Mouse (Mus musculus) kidney, embryonic 15.5 days (tissue): ENCODE measurements at regions not wholly inside any gene's neighbourhood (a gene's known extent, or its start where the extent isn't known, plus 50 kb on each side); places are given as distances from the start of the nearest gene placed in this dataset.
A peak's percentile ranks its signal among the peaks of the same experiment; 100 is the strongest.

Experiments
- ATAC-seq: fragments of 200-750 bp; cut with Nextera tagmentation; replicated peaks from 2 replicates; pipeline ENCODE4 v1.8.0; 2017; ENCODE audit warnings: moderate TSS enrichment; ENCODE audit not compliant: low FRiP score
- H3K27ac ChIP-seq: fragments of 300-500 bp; sonication (generic); 2 replicates; pipeline ENCODE4 v1.5.1; 2015; ENCODE audit warnings: mild to moderate bottlenecking, inconsistent platforms
- H3K27me3 ChIP-seq: fragments of 300-500 bp; sonication (generic); 2 replicates; pipeline ENCODE4 v1.6.1; 2015; ENCODE audit warnings: inconsistent platforms
- H3K36me3 ChIP-seq: fragments of 300-500 bp; sonication (generic); 2 replicates; pipeline ENCODE4 v1.6.1; 2015; ENCODE audit warnings: inconsistent platforms
- H3K4me1 ChIP-seq: fragments of 300-500 bp; sonication (generic); 2 replicates; pipeline ENCODE4 v1.6.1; 2015; ENCODE audit warnings: inconsistent platforms
- H3K4me2 ChIP-seq: fragments of 300-500 bp; sonication (generic); 2 replicates; pipeline ENCODE4 v1.6.1; 2015; ENCODE audit warnings: moderate library complexity, mild to moderate bottlenecking, inconsistent platforms
- H3K4me3 ChIP-seq: fragments of 300-500 bp; sonication (generic); replicated peaks from 2 replicates; pipeline ENCODE4 v1.5.1; 2015; ENCODE audit warnings: mild to moderate bottlenecking, inconsistent platforms
- H3K9ac ChIP-seq: fragments of 300-500 bp; sonication (generic); 2 replicates; pipeline ENCODE4 v1.6.1; 2015; ENCODE audit warnings: mild to moderate bottlenecking, inconsistent platforms
- H3K9me3 ChIP-seq: fragments of 300-500 bp; sonication (generic); replicated peaks from 2 replicates; pipeline ENCODE4 v1.6.1; 2016; ENCODE audit warnings: inconsistent platforms
- WGBS: fragments of 180-500 bp; shearing (Covaris S2); methylation state at CpG from one replicate; pipeline ENCODE4 v1.1.7; 2015; ENCODE audit warnings: mixed read lengths; 5-methylcytosine and 5-hydroxymethylcytosine counted together

DNA sequence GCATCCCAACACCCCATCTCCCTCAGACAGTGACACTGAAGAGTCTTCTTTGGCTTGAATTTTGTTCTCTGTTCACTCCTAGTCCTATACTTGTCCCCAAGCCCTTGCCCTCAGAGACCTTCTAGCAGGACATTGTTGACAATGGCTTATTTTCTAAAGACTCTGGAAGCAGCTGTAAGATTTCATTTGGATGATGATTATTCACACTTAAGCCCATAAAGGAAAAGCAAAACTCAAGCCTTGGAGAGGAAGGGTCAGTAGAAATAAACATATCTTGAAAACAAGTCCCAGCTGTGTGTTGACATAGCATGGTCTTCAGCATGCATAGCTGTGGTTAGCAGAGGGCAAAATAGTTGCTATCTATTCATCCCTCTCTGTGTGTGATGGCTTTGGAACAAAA, 59.9 kb upstream of the Cdh11 start:
- no peaks in the 10 kb centered on the region for H3K27me3 ChIP-seq
- no peak overlapping the region for H3K9ac ChIP-seq
- peak; percentile 67 for ATAC-seq
- no peaks in the 10 kb centered on the region for H3K36me3 ChIP-seq
- H3K4me1 ChIP-seq, result 0 out of 2 replicates have a peak, but pooled peaks cover 3% of the 10 kb centered on the region
- no peak overlapping the region for H3K4me2 ChIP-seq
- H3K27ac ChIP-seq, result no peak overlapping the region
- H3K4me3 ChIP-seq, result no peak overlapping the region
- H3K9me3 ChIP-seq, result no peaks in the 10 kb centered on the region

DNA sequence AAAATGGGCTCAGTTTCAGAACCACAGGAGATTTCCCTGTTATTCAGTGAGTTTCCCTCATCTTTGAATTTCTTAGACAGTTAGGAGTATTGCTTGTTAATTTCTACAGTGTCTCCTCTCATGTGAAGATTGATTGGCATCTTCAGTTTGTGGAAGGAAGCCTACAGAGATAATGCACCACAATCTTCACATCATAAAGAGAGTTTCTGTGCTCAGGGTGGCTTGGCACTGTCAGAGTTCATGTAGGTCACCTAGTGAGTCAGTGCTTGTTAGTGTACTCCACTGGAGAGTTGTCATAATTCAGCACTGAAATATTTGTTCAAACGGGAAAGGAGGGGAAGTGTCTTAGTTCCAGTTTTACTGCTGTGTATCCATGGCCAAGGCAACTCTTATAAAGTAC, 74.6 kb upstream of the Cdh11 start:
- no peak for ATAC-seq
- no peaks in the 10 kb centered on the region for H3K4me1 ChIP-seq
- H3K36me3 ChIP-seq, result no peaks in the 10 kb centered on the region
- 64% methylated on average over 1 of the region's 1 CpGs for WGBS
- H3K4me3 ChIP-seq, result no peak overlapping the region
- no peaks in the 10 kb centered on the region for H3K9me3 ChIP-seq
- no peak overlapping the region for H3K4me2 ChIP-seq
- H3K27me3 ChIP-seq, result no peaks in the 10 kb centered on the region
- H3K9ac ChIP-seq, result no peak overlapping the region
- H3K27ac ChIP-seq, result no peak overlapping the region

DNA sequence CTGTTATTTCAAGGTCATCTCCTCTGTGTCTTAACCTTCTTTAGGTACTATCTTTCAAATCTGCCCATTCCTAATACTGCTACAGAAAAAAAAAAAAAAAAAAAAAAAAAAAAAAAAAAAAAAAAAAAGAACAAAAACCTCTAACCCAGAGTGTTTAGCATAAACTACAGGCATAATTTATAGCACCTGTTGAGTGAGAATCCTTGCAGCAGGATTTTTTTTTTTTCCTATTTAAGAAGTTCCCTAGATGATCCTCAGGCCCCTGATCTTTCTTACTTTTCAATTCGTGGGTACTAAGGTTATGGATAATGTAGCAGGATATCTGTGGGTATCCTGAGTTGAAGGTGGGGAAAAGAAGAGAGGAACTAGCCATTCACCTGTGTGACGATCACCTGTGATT, 114.1 kb upstream of the Cdh11 start:
- WGBS, result 78% methylated on average over 2 of the region's 2 CpGs
- Histone ChIP-seq H3K4me1 (no peaks in the 10 kb centered on the region), H3K36me3 (no peaks in the 10 kb centered on the region), H3K27me3 (no peaks in the 10 kb centered on the region), H3K9me3 (no peaks in the 10 kb centered on the region), H3K27ac (no peak overlapping the region), H3K9ac (no peak overlapping the region), H3K4me2 (no peak overlapping the region), H3K4me3 (no peak overlapping the region)
- ATAC-seq, result no peak

DNA sequence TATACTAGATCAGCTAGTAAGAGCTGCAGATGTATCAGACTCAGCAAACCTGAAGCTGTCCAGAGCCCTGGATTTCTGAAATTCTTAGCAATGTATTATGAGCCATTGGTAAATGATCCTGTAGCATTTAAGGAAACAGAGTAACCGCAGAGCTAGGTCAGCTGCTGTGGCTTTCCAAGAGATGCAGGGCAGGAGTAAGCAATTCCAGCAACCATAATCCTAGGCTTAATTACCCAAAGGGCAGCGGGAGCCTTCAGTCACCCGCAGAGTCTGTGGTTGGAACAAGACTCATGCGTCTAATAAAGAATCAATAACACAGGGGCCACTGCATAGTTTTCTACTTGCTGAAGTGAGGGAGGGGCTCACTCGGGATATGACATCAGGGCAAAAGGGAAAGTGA, 115.2 kb upstream of the Cdh11 start:
- no peak overlapping the region for H3K27ac ChIP-seq
- no peaks in the 10 kb centered on the region for H3K9me3 ChIP-seq
- H3K4me2 ChIP-seq, result no peak overlapping the region
- no peak overlapping the region for H3K9ac ChIP-seq
- WGBS, result 56% methylated on average over 5 of the region's 5 CpGs
- H3K4me3 ChIP-seq, result no peak overlapping the region
- no peak for ATAC-seq
- H3K4me1 ChIP-seq, result no peaks in the 10 kb centered on the region
- H3K36me3 ChIP-seq, result no peaks in the 10 kb centered on the region
- H3K27me3 ChIP-seq, result no peaks in the 10 kb centered on the region

DNA sequence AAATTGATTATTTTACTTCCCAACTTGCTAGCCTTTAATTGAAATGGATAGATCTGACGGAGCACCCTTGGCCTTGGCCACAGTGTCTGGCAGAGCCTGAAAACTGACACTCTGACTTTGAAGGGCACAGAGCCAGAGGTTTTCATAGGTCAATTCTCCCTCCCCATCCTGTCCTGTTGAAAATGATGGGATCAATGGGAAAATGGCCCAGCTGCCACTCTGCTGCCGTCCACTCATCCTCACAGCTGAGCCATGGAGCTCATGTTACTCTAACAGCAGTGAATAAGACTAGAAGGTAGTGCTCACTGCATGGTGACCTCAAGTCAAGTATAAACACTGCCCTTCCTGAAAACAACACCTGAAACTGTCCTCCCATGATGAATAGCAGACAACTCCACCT, 122.0 kb upstream of the Cdh11 start:
- Histone ChIP-seq H3K27ac (no peak overlapping the region), H3K4me2 (no peak overlapping the region), H3K36me3 (no peaks in the 10 kb centered on the region), H3K9ac (no peak overlapping the region), H3K4me1 (no peaks in the 10 kb centered on the region), H3K4me3 (no peak overlapping the region), H3K9me3 (no peaks in the 10 kb centered on the region), H3K27me3 (no peaks in the 10 kb centered on the region)
- peak; percentile 95 for ATAC-seq
- WGBS, result 22% methylated on average over 2 of the region's 2 CpGs

DNA sequence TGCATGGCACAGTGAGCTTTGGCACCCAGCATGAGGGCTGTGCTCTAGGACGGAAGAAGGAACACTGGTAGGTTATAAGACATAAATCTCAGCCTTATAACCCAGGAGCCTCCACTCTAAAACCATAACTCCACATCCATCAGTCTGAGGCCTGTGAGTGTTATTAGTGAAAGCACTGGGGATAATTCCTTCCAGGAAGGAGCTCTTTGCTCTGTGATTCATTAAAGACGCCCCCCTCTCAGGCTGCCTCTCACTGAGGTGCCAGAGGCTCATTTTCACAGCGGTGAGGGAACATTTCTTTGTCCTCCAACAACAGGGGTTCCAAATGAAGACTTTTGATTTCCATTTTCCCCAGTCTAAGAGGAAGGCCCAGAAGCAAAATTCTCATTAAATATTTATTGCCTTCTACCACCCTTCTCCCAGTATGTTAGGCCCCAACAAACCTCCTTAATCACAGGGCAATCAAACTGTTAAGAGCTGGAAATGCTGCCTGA, 145.9 kb upstream of the Cdh11 start:
- ATAC-seq, result no peak
- WGBS, result 17% methylated on average over 3 of the region's 3 CpGs
- Histone ChIP-seq H3K27me3 (no peaks in the 10 kb centered on the region), H3K4me2 (no peak overlapping the region), H3K9ac (no peak overlapping the region), H3K36me3 (no peaks in the 10 kb centered on the region), H3K4me3 (no peak overlapping the region), H3K4me1 (0 out of 2 replicates have a peak, but pooled peaks cover 6% of the 10 kb centered on the region), H3K27ac (peak overlapping the region; percentile 45; the same call in 1 of the 2 replicates), H3K9me3 (no peaks in the 10 kb centered on the region)

DNA sequence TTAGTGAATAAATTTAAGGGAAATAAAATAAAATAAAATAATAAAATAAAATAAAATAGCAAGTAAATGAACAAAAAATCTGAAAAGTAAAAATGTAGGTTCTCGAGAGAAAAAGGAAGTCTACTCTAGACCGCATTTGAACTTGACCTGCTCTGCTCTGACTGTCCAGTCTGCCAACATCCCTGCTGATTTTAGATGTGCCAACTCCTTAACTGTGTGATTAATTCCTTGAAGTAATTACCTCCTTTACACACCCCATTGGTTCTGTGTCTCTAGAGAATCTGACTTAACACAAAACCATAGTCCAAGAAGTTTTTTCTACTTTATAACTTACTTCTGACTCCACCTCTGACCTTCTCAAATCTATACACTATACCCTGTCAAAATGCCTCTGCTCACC, 153.3 kb upstream of the Cdh11 start:
- Histone ChIP-seq H3K4me2 (no peak overlapping the region), H3K9ac (no peak overlapping the region), H3K4me3 (no peak overlapping the region), H3K36me3 (no peaks in the 10 kb centered on the region), H3K27ac (no peak overlapping the region), H3K9me3 (no peaks in the 10 kb centered on the region), H3K27me3 (no peaks in the 10 kb centered on the region), H3K4me1 (no peaks in the 10 kb centered on the region)
- WGBS, result 50% methylated on average over 2 of the region's 2 CpGs
- peak; percentile 92 for ATAC-seq

DNA sequence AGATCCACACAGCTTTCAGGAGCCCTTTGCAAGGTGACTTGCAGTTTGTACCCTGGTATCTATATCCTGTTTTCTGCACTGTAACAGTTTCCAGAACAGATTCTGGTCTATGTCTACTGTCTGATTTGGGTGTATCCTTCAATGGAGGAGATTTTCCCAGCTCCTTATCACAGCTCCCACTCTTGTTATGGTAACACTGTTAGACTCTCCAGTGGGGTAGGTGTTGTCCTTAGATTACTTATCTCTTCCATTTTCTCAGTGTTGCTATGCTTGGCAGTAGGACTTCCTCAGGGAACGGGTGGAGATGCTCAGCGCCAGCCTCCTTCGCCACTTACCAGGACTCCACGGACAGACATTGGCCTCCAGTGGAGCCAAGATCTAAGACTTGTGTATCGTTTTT, 160.1 kb upstream of the Cdh11 start:
- Histone ChIP-seq H3K9ac (no peak overlapping the region), H3K27ac (no peak overlapping the region), H3K27me3 (no peaks in the 10 kb centered on the region), H3K4me2 (no peak overlapping the region), H3K4me3 (no peak overlapping the region), H3K4me1 (no peaks in the 10 kb centered on the region), H3K36me3 (no peaks in the 10 kb centered on the region), H3K9me3 (no peaks in the 10 kb centered on the region)
- 80% methylated on average over 5 of the region's 5 CpGs for WGBS
- ATAC-seq, result no peak

DNA sequence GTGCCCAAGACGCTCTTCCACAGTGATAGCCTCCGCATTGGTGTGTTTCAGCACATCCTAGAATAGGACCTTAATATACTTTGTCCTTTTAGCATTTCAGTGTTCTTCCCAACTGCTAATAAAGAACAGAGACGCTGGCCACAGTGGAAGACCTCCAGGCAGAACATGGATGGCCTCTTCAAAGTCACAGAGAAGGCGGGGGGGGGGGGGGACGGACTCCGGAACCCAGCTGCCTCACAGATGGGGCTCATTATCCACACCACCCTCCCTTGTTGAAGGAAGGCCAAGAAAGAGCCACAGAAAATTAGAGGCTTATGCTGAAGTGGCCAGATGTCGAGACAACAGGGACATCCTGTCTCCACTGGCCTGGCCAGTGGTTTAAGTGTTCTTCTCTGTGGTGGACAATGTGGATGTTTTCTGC, 192.7 kb upstream of the Cdh11 start:
- Histone ChIP-seq H3K27me3 (no peaks in the 10 kb centered on the region), H3K27ac (no peak overlapping the region)
- ATAC-seq, result peak; percentile 69; the same call in 1 of the 2 replicates

DNA sequence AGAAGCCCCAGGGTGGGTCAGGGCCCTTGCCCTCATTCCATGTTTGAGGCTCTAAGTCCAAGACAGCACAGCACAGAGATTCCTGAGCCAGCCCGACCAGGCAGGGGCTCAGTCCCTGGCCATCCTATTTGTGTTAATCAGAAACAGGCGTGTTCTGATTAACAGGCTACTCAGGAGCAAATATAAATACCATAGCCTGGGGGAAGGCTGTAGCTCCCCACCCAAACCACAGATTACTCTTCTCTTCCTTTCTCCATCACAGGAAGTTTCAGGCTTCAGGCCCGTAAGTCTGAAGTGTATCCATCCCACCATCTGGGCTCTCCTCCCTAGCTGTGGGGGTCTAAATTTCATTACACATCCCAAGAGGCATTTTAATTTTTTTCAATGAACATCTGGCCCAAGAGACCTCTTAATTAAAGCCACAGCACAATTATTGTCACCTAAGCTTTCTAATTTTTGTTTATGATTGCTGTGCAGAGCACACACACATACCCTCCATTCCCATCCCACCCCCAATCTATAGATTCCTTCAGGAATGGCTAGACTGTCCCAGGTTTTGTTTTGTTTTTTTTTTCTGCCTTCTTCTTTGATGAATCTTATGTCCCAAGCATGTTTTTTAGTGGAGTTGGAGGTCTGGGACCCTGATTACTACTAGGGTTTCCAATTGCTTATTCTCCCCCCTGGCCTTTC, 197.9 kb upstream of the Cdh11 start:
- Histone ChIP-seq H3K27ac (0 out of 2 replicates have a peak overlapping the region, but pooled peaks have one; percentile 51), H3K27me3 (no peaks in the 10 kb centered on the region), H3K36me3 (no peaks in the 10 kb centered on the region), H3K4me2 (no peak overlapping the region), H3K4me3 (no peak overlapping the region), H3K9me3 (no peaks in the 10 kb centered on the region), H3K9ac (no peak overlapping the region), H3K4me1 (peaks cover 17% of the 10 kb centered on the region)
- 29% methylated on average over 3 of the region's 3 CpGs for WGBS
- ATAC-seq, result 0 out of 2 replicates have a peak, but pooled peaks have one; percentile 44

More for the DNA sequence above, 192.7 kb upstream of the Cdh11 start:
- Histone ChIP-seq H3K4me2 (no peak overlapping the region), H3K9ac (no peak overlapping the region), H3K4me1 (peaks cover 5% of the 10 kb centered on the region), H3K36me3 (no peaks in the 10 kb centered on the region), H3K9me3 (no peaks in the 10 kb centered on the region), H3K4me3 (no peak overlapping the region)
- 70% methylated on average over 7 of the region's 7 CpGs for WGBS

DNA sequence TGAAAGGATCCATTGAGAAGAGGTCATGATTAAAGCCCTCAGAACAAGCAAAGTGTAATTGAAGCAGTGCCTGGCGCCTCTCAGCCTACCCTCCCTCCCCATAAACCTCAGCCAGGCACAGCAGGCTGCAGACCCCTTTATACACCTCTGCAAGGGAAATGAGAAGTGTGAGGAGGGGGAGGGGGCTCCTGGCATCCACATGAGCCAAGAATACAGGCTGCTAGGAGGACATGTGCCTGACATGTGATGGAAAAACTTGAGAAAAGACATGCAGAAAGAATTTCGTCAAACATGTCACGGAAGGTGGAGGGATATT, 198.4 kb upstream of the Cdh11 start:
- WGBS, result 44% methylated on average over 3 of the region's 3 CpGs
- H3K9me3 ChIP-seq, result no peaks in the 10 kb centered on the region
- no peak overlapping the region for H3K9ac ChIP-seq
- no peak overlapping the region for H3K4me3 ChIP-seq
- H3K27me3 ChIP-seq, result no peaks in the 10 kb centered on the region
- H3K36me3 ChIP-seq, result no peaks in the 10 kb centered on the region
- H3K4me1 ChIP-seq, result peaks cover 17% of the 10 kb centered on the region
- no peak overlapping the region for H3K4me2 ChIP-seq
- H3K27ac ChIP-seq, result 0 out of 2 replicates have a peak overlapping the region, but pooled peaks have one; percentile 22
- peak; percentile 81 for ATAC-seq

DNA sequence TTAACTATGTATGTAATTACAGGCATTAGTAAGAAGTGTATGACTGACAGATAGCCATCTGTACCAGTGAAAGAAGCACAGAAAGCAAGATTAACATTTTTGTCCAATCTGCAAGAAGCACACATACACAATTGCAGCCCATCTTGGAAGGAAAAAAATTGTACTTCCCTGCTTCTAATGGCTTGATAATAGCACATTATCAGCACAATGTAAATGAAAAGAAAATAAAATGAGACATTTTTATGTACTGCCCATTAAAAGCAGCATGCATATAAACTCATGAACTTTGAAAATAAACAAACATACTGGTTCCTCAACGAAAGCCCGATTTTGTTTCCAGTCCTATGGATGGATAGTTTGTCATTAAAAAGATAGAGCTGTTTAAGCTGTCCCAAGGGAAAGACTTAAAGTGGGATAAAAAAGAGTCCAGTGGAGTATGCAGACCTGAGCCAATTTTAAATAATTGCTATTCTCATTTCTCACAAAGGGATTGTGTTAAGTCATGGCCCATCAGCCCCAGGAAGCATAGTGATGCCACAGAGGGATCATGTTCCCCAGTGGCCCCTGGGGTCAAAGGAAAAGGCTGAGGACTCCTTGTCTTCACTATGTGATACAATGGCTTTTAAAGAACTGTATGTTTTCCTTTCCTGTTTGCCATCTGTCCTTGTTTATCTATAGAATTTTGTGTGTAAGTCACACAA, 222.0 kb upstream of the Cdh11 start:
- peak; percentile 88 for ATAC-seq
- Histone ChIP-seq H3K4me2 (no peak overlapping the region), H3K4me3 (no peak overlapping the region), H3K27ac (0 out of 2 replicates have a peak overlapping the region, but pooled peaks have one; percentile 3), H3K27me3 (no peaks in the 10 kb centered on the region), H3K4me1 (no peaks in the 10 kb centered on the region), H3K9me3 (no peaks in the 10 kb centered on the region), H3K9ac (no peak overlapping the region), H3K36me3 (no peaks in the 10 kb centered on the region)
- whole genome bisulfite sequencing, result 15% methylated on average over 2 of the region's 2 CpGs
